Mouse (Mus musculus) limb, embryonic 15.5 days (tissue): Measurements from ENCODE around the gene Dnase2a. TPM values are rescaled to one million over a fixed set of nuclear protein-coding genes. Genes with fewer than 3 reads are reported as not detected.

ENCODE experiments used
- ATAC-seq: fragments of 200-750 bp; cut with Nextera tagmentation; 2 replicates; pipeline ENCODE4 v1.8.0; 2017; ENCODE audit warnings: low read depth, moderate TSS enrichment; ENCODE audit not compliant: insufficient number of reproducible peaks, low FRiP score, low TSS enrichment
- H3K27ac ChIP-seq: fragments of 300-500 bp; sonication (generic); 2 replicates; pipeline ENCODE4 v1.5.1; 2015; ENCODE audit warnings: moderate library complexity, mild to moderate bottlenecking, inconsistent platforms
- H3K27me3 ChIP-seq: fragments of 300-500 bp; sonication (generic); 2 replicates; pipeline ENCODE4 v1.6.1; 2015; ENCODE audit warnings: inconsistent platforms
- H3K36me3 ChIP-seq: fragments of 300-500 bp; sonication (generic); 2 replicates; pipeline ENCODE4 v1.6.1; 2015; ENCODE audit warnings: inconsistent platforms
- H3K4me1 ChIP-seq: fragments of 300-500 bp; sonication (generic); 2 replicates; pipeline ENCODE4 v1.6.1; 2015; ENCODE audit warnings: inconsistent platforms
- H3K4me2 ChIP-seq: fragments of 300-500 bp; sonication (generic); 2 replicates; pipeline ENCODE4 v1.6.1; 2015; ENCODE audit warnings: mild to moderate bottlenecking, inconsistent platforms
- H3K4me3 ChIP-seq: fragments of 300-500 bp; sonication (generic); 2 replicates; pipeline ENCODE4 v1.5.1; 2015; ENCODE audit warnings: mild to moderate bottlenecking, inconsistent platforms
- H3K9ac ChIP-seq: fragments of 300-500 bp; sonication (generic); 2 replicates; pipeline ENCODE4 v1.6.1; 2015; ENCODE audit warnings: inconsistent platforms
- H3K9me3 ChIP-seq: fragments of 300-500 bp; sonication (generic); 2 replicates; pipeline ENCODE4 v1.6.1; 2016; ENCODE audit warnings: inconsistent platforms
- WGBS: fragments of 180-500 bp; shearing (Covaris S2); methylation state at CpG from one replicate; pipeline ENCODE4 v1.1.7; 2015; 5-methylcytosine and 5-hydroxymethylcytosine counted together
- polyA plus RNA-seq: library from polyadenylated mRNA; unstranded; fragments of >200 nt; fragmentation: Nextera tagmentation; extraction: Ambion mirVana; gene quantifications from 2 replicates; pipeline ENCODE4 v1.2.1, GENCODE M21; 2015

Gene Dnase2a
- polyA plus RNA-seq, 1 experiment from 2014 or later, result 22.1 TPM

DNA sequence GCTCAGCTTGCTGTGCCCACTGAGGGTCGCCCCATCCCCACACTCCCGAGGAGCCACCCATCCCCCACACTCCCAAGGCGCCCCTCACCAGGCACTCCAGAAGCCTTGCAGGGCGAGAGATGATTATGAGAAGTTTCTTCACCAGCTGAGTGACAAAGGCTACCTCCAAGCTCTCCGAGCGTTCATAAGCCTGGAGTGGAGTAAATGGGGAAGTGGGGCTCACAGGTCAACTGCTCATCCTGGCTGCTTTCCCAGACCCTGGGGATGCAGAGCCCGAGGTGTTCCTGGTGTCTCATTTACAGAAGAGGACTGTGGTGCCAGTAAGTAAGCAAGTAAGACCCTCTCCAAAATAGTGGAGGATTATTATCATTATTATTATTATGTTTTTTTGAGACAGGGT is 17.2 kb downstream of the Dnase2a start:
- H3K9me3 ChIP-seq, result no peaks in the 10 kb centered on the region
- no peak for ATAC-seq
- no peak overlapping the region for H3K27ac ChIP-seq
- 69% methylated on average over 7 of the region's 7 CpGs for WGBS
- H3K4me1 ChIP-seq, result peaks cover 10% of the 10 kb centered on the region
- H3K27me3 ChIP-seq, result peaks cover 33% of the 10 kb centered on the region
- H3K4me2 ChIP-seq, result no peak overlapping the region
- no peaks in the 10 kb centered on the region for H3K36me3 ChIP-seq
- H3K4me3 ChIP-seq, result no peak overlapping the region
- H3K9ac ChIP-seq, result no peak overlapping the region

DNA sequence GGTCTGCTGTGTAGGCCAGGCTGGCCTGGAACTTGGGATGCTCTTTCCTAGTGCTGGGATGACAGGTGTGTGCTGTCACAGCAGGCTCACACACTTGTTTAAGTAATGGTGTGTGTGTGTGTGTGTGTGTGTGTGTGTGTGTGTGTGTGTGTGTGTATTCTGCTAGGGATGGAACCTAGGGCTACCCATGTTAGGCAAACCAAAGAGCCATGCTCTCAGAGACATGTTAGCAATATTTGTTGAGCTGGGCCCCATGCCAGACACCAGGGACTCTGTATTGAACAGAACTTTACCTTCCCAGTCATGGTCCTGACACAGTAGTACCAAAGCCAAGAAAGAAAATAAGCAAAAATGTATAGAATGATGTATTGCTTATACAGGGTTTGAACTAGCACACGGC is 19.2 kb downstream of the Dnase2a start:
- H3K4me2 ChIP-seq, result no peak overlapping the region
- peaks cover 43% of the 10 kb centered on the region for H3K27me3 ChIP-seq
- 85% methylated on average over 1 of the region's 1 CpGs for WGBS
- no peak overlapping the region for H3K27ac ChIP-seq
- peaks cover 10% of the 10 kb centered on the region for H3K4me1 ChIP-seq
- H3K9ac ChIP-seq, result no peak overlapping the region
- H3K9me3 ChIP-seq, result no peaks in the 10 kb centered on the region
- ATAC-seq, result no peak
- H3K4me3 ChIP-seq, result no peak overlapping the region
- H3K36me3 ChIP-seq, result no peaks in the 10 kb centered on the region

DNA sequence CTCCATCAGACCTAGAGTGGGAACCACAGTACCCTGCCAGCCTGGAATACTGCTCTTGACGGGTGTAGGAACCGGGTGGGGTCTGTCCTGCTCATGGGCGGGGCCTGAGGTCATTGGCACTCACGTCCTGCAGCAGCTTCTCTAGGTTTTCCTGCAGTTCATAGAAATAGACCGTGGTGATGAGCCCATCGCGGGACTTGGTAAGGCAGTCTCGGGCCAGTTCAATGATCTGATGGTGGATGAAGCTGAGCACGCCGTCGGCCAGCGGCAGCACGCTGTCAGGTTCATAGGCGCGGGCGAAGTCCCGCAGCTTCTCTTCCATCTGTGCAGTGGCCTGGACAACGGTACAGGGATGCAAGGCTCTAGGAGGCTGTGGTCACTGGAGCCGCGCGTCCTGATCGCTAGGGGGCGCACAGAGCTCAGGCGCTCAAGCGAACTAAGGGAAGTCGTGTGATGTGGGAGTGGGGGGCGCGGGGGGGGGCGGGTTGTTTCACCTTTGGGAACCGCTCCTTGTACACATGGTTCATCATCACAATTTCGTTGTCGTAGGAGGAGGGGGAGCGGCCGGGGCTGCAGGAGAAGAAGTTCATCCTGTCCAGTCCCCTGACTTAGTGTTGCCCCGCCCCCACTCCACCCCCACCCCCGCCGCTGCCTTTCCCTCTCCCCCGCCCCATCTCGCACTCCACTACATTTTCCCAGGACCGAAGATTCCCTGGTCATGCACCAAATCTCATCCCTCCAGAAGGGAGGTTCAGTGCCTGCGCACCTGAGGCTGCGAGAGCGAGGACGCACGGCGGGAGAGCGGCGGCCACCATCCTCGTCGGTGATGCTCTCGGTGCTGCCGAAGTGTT is 20.3 kb downstream of the Dnase2a start:
- H3K9ac ChIP-seq, result no peak overlapping the region
- peak overlapping the region; percentile 63 for H3K4me2 ChIP-seq
- 3% methylated on average over 48 of the region's 52 CpGs for WGBS
- H3K36me3 ChIP-seq, result no peaks in the 10 kb centered on the region
- no peaks in the 10 kb centered on the region for H3K9me3 ChIP-seq
- peak overlapping the region; percentile 36 for H3K4me3 ChIP-seq
- H3K27ac ChIP-seq, result no peak overlapping the region
- H3K27me3 ChIP-seq, result peaks cover 43% of the 10 kb centered on the region
- ATAC-seq, result no peak
- H3K4me1 ChIP-seq, result peaks cover 10% of the 10 kb centered on the region

DNA sequence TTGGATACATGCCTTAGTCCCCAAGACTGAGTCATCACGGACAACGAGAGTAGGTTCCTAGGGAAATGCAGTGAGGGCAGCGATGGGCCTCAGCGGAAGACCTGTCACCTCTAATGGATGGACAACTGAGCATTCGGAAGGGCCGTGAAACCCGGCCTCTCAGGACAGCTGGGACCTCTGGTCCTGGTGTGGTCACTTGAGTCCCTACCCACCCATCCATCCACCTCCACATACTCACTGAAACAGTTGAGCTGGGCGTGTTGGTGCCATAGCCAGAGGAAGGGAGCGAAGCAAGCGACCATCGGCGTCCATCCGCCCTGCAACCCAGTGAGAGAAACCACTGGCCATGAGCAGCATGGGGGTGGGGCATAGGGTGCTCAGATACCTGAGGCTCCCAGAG is 22.2 kb downstream of the Dnase2a start:
- H3K36me3 ChIP-seq, result no peaks in the 10 kb centered on the region
- no peak overlapping the region for H3K27ac ChIP-seq
- H3K9ac ChIP-seq, result no peak overlapping the region
- ATAC-seq, result no peak
- WGBS, result 88% methylated on average over 13 of the region's 13 CpGs
- H3K9me3 ChIP-seq, result no peaks in the 10 kb centered on the region
- H3K4me2 ChIP-seq, result no peak overlapping the region
- no peak overlapping the region for H3K4me3 ChIP-seq
- peaks cover 52% of the 10 kb centered on the region for H3K27me3 ChIP-seq
- H3K4me1 ChIP-seq, result peaks cover 13% of the 10 kb centered on the region

DNA sequence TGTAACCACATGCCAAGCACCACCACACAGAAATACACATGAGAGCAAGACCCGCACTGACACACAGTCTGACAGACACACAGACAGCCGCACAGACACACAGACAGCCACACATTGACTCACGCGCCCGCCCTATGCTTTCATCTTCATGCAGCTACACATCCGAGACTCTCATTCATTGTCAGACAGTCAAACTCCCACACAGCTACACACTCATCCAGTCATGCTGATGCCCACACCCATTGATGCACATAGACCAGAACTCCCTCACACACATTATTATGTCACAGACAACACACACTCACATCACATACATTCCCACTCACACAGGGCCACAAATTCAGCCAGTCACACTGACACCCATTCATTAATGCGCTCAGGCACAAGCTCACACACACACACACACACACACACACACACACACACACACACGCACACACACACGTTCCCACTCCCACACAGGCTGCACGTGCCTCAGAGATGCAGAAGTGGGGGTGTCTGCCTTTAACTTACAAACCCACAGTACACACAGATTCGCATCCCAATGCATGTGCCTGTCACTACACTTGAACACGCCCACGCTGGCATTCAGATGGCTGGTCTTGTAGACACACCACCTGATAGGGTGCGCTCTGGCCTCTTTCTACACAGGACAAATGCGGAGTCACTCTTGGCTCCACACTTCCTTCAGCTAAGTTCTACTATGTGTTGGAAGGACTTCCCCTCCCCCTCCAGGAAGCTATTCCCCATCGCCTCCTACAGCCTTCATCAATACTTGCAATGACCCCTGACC is 25.6 kb downstream of the Dnase2a start:
- Histone ChIP-seq H3K9ac (no peak overlapping the region), H3K27ac (no peak overlapping the region), H3K4me1 (peaks cover 17% of the 10 kb centered on the region), H3K4me3 (no peak overlapping the region), H3K27me3 (peaks cover 78% of the 10 kb centered on the region), H3K9me3 (no peaks in the 10 kb centered on the region), H3K4me2 (no peak overlapping the region), H3K36me3 (no peaks in the 10 kb centered on the region)
- no peak for ATAC-seq
- WGBS, result 81% methylated on average over 16 of the region's 16 CpGs

DNA sequence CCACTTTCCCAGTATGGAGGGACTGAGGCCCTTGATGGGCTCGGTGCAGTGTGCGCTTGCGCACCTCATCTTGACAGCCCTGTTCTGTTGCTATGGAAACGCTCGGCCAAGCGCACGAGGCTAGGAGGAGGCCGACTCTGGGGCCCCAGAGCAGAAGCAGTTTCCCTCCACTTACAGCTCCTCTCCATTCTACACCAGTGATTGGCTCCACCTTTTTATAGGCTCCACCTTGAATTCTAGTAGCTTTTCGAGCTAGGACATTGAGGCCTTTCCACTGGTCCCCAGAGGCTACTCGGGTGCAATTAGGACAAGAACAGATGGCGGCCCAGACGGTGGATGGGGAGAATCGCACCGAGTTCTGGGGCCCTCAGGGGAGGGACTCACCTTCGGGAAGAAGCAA is 26.5 kb downstream of the Dnase2a start:
- Histone ChIP-seq H3K27ac (no peak overlapping the region), H3K4me2 (no peak overlapping the region), H3K27me3 (peaks cover 78% of the 10 kb centered on the region), H3K9me3 (no peaks in the 10 kb centered on the region), H3K9ac (no peak overlapping the region), H3K4me3 (no peak overlapping the region), H3K4me1 (peaks cover 14% of the 10 kb centered on the region), H3K36me3 (no peaks in the 10 kb centered on the region)
- no peak for ATAC-seq
- WGBS, result under 1% methylated on average over 15 of the region's 15 CpGs

DNA sequence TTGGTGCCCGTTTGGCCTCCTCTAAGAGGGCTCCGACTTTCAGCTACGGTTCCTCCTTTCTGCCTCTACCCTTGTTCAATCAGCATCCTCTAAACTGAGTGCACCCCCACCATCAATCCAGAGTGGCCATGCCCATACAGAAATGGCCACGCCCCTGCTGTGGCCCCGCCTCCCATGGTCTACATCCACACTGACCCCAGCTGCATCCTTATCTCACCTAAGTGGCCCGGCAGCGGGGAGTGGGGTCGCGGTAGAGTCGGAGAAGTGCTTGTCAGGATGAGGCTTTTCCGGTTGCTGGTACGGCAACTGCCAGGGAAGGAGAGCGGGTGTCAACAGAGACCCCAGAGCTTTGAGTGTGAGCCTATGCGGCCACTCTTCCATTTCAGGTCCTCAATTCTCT is 27.1 kb downstream of the Dnase2a start:
- Histone ChIP-seq H3K27ac (no peak overlapping the region), H3K9ac (no peak overlapping the region), H3K27me3 (peaks cover 72% of the 10 kb centered on the region), H3K9me3 (no peaks in the 10 kb centered on the region), H3K36me3 (no peaks in the 10 kb centered on the region), H3K4me3 (no peak overlapping the region), H3K4me2 (no peak overlapping the region), H3K4me1 (peaks cover 14% of the 10 kb centered on the region)
- no peak for ATAC-seq
- 10% methylated on average over 14 of the region's 14 CpGs for WGBS

DNA sequence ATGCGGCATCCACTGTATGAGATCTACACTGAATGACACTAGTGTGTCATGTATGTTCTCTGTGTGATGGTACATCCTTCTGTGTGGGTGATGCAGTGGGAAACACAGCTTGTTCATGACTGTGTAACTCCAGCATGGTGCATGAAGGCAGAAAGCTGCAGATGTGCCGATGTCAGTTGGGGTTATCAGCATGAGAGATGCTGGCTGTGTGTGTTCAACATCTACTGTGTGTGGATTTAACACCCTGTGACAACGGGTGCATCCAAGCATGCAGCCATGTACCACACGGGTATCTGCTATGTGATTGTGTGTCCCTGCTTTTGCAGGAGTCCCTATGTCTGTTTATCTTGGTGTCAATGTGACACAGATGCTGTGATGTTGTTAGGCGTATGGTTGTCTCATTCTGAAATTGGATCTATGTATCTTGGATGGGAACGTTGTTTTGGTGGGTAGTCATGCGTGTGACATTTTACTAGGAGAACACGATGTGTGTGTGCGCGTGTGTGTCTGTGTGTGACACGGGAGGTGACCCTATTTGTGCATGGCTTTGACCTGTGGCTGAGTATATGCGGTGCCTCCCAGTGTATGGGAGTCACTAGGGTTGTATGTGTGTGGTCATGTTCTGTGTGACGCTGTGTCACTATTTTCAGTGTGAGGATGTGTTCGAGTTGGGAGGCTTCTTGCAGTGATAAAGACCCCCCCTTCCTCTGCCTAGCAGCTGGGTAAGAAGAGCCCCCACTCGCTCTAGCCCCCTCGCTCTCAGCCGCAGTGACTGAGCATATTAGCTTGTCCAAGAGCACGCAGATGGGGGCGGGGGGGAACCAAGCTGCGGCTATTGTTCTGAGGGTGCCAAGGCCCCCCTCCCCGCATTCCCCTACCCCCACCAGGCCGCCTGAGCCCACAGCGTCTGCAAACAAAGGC is 27.9 kb downstream of the Dnase2a start:
- Histone ChIP-seq H3K36me3 (no peaks in the 10 kb centered on the region), H3K4me3 (peak overlapping the region; percentile 38), H3K9me3 (no peaks in the 10 kb centered on the region), H3K4me1 (peaks cover 14% of the 10 kb centered on the region), H3K4me2 (peak overlapping the region; percentile 70), H3K27me3 (peaks cover 75% of the 10 kb centered on the region), H3K27ac (no peak overlapping the region), H3K9ac (no peak overlapping the region)
- WGBS, result 27% methylated on average over 23 of the region's 23 CpGs
- ATAC-seq, result no peak

DNA sequence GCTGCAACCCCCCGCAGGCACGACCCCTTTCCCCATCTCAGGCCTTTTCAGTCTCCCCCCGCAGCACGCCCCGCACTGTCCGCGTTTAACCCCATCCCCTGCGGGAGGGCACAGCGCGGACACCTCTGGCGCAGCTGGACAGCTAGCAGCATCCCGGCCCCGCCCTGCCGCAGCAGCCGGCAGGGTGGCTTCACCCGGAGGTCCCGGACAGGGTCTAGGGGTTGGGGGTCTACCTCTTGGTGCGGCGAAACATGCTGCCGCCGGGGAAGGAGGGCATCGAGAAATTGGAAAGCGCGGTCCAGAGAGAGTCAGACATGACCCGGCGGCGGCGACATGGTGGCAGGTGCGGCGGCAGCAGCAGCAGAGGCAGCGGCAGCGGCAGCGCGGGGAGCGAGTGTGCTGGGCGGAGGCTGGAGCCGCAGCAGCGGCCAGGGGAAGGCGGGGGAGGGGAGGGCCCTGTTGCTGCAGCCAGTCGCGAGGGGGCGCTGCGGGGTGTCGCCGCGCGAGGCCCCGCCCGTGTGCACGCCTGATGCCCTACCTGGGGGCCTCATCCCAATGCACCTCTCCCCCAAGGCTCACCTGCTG is 28.7 kb downstream of the Dnase2a start, which contains the start of gene Mast1:
Mast1 (minus strand) TSS at position 398 of the 585 bp plus-strand sequence.
- Histone ChIP-seq H3K4me3 (peak within 1 kb of the TSS; percentile 38), H3K9ac (no peak within 1 kb of the TSS), H3K4me1 (peaks cover 14% of the 10 kb centered on the region), H3K27me3 (peaks cover 77% of the 10 kb centered on the region), H3K4me2 (peak within 1 kb of the TSS; percentile 70), H3K27ac (no peak within 1 kb of the TSS), H3K36me3 (no peaks in the 10 kb centered on the region), H3K9me3 (no peaks in the 10 kb centered on the region)
- under 1% methylated on average over 45 of the region's 50 CpGs for WGBS
- no peak for ATAC-seq

DNA sequence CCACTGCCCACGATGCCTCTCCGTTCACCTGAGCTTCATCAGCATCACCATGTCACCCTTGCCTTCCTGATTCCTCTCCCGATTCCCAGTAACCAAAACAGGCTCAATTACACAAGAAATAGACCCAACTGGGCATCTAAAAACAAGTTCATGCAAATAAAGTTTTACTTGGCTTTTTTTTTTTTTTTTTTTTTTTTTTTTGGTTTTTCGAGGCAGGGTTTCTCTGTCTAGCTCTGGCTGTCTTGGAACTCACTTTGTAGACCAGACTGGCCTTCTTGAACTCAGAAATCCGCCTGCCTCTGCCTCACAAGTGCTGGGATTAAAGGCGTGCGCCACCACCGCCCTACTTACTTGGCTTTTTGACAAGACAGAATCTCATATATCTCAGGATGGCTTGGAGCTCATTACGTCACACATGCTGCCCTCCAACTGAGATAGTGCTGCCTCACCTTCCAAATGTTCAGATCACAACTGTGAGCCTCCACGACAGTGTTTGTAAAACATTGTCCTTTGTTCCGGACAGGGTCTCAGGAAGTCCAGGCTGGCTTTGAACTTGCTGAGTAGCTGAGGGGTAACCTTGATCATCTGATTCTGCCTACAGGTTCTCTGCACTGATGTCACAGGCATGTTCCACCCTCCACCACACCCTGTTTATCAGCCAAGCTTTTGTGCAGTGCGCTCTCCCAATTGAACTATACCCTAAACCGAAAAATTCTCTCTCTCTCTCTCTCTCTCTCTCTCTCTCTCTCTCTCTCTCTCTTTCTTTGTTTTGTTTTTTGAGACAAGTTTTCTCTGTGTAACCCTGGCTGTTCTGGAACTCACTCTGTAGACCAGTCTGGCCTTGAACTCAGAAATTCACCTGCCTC is 29.5 kb downstream of the Dnase2a start:
- 60% methylated on average over 13 of the region's 13 CpGs for WGBS

More for the DNA sequence above, 29.5 kb downstream of the Dnase2a start:
- H3K4me2 ChIP-seq, result peak overlapping the region; percentile 70; the same call in 1 of the 2 replicates
- no peak overlapping the region for H3K9ac ChIP-seq
- peaks cover 79% of the 10 kb centered on the region for H3K27me3 ChIP-seq
- H3K4me1 ChIP-seq, result peaks cover 14% of the 10 kb centered on the region
- no peak for ATAC-seq
- H3K27ac ChIP-seq, result no peak overlapping the region
- no peaks in the 10 kb centered on the region for H3K36me3 ChIP-seq
- H3K9me3 ChIP-seq, result no peaks in the 10 kb centered on the region
- peak overlapping the region; percentile 38; the same call in 1 of the 2 replicates for H3K4me3 ChIP-seq
